8 mouse cellular contexts compared by ENCODE assay signal in genomic region chr1:132739077-132739521, GRCm38 (mm10). TPM values are rescaled to one million over a fixed set of nuclear protein-coding genes. Genes with fewer than 3 reads are reported as not detected.
DNase-seq lines count a peak whose midpoint lies in the region; ATAC-seq and TF ChIP-seq lines count a peak whose summit lies in the region.

No protein-coding gene starts in this region.

- no peaks in the 10 kb centered on the region for H3K27me3 ChIP-seq in hindbrain, embryonic 15.5 days
- H3K27me3 ChIP-seq in midbrain, embryonic 16.5 days (ENCODE audit: control insufficient read depth, insufficient read depth, low read depth, low read length): no peaks in the 10 kb centered on the region
- H3K27me3 ChIP-seq in heart, adult 2 months (ENCODE audit: control insufficient read depth, insufficient read depth, low read length): peaks cover 3% of the 10 kb centered on the region; the same call in 1 of the 2 replicates

- peak; percentile 82 for ATAC-seq in hindbrain, embryonic 15.5 days (ENCODE audit: low FRiP score, low read depth)
- ATAC-seq in midbrain, embryonic 16.5 days: peak; percentile 74
- ATAC-seq in erythroid progenitor cell, adult 5-6 weeks (replicated peaks; ENCODE audit: low FRiP score, poor library complexity, severe bottlenecking): no peak

- DNase-seq in cerebellum, adult 11-12 months: peak; percentile 68
- peak; percentile 10 for DNase-seq in embryo, embryonic 9.5 days (ENCODE audit: extremely low spot score)
- no peak for DNase-seq in spleen, postnatal 36 days (ENCODE audit: low spot score in 2 of 2)
- no peak for DNase-seq in heart, postnatal 4 days
- no peak for DNase-seq in heart, adult 2 months

- peak overlapping the region; percentile 56 for H3K9ac ChIP-seq in hindbrain, embryonic 15.5 days
- peak overlapping the region; percentile 86 for H3K9ac ChIP-seq in midbrain, embryonic 16.5 days (ENCODE audit: low read depth, low read length)
- no peak overlapping the region for H3K9ac ChIP-seq in heart, adult 2 months (ENCODE audit: low read depth, low read length)

- H3K4me2 ChIP-seq in hindbrain, embryonic 15.5 days: peak overlapping the region; percentile 89
- peak overlapping the region; percentile 88 for H3K4me2 ChIP-seq in midbrain, embryonic 16.5 days (ENCODE audit: low read length)

- peaks cover 69% of the 10 kb centered on the region for H3K4me1 ChIP-seq in hindbrain, embryonic 15.5 days (replicated peaks)
- peaks cover 61% of the 10 kb centered on the region for H3K4me1 ChIP-seq in midbrain, embryonic 16.5 days (ENCODE audit: control insufficient read depth, insufficient read depth, low read length)
- H3K4me1 ChIP-seq in heart, adult 2 months (ENCODE audit: control insufficient read depth, insufficient read depth, low read length): no peaks in the 10 kb centered on the region

- TF ChIP-seq CTCF in heart, adult 2 months (IDR thresholded peaks at IDR 0.05): no peak

- H3K36me3 ChIP-seq in hindbrain, embryonic 15.5 days: no peaks in the 10 kb centered on the region
- H3K36me3 ChIP-seq in midbrain, embryonic 16.5 days (ENCODE audit: control insufficient read depth, insufficient read depth, low read length): no peaks in the 10 kb centered on the region
- no peaks in the 10 kb centered on the region for H3K36me3 ChIP-seq in heart, adult 2 months (ENCODE audit: control insufficient read depth, insufficient read depth, low read length)

- peak overlapping the region; percentile 86 for H3K27ac ChIP-seq in hindbrain, embryonic 15.5 days (replicated peaks)
- H3K27ac ChIP-seq in midbrain, embryonic 16.5 days (ENCODE audit: low read length): peak overlapping the region; percentile 90
- no peak overlapping the region for H3K27ac ChIP-seq in heart, adult 2 months

- 1% methylated on average over 11 of the region's 11 CpGs for WGBS in hindbrain, embryonic 15.5 days
- 0% methylated on average over 11 of the region's 11 CpGs for WGBS in midbrain, embryonic 16.5 days
- WGBS in heart, adult 2 months: 5% methylated on average over 11 of the region's 11 CpGs

- intact Hi-C loops in heart, adult 2 months (cut with DNase I): loop anchor here (10.0 kb wide), 1 partner anchor 214 kb away; no protein-coding TSS in a partner anchor

- H3K79me2 ChIP-seq in heart, adult 2 months (replicated peaks; ENCODE audit: control insufficient read depth, insufficient read depth, low read length): no peaks in the 10 kb centered on the region

- TF ChIP-seq EP300 in heart, adult 2 months (IDR thresholded peaks at IDR 0.05; ENCODE audit: insufficient read depth, low read depth, low read length): no peak

- no peak for TF ChIP-seq POLR2A in heart, adult 2 months (IDR thresholded peaks at IDR 0.05; ENCODE audit: insufficient read depth, low read depth, low read length)

- H3K9me3 ChIP-seq in hindbrain, embryonic 15.5 days: no peaks in the 10 kb centered on the region
- H3K9me3 ChIP-seq in midbrain, embryonic 16.5 days (replicated peaks; ENCODE audit: control insufficient read depth, low read length, poor library complexity, severe bottlenecking): no peaks in the 10 kb centered on the region

- H3K4me3 ChIP-seq in hindbrain, embryonic 15.5 days: peak overlapping the region; percentile 52
- peak overlapping the region; percentile 61 for H3K4me3 ChIP-seq in midbrain, embryonic 16.5 days (ENCODE audit: low read depth, low read length)
- no peak overlapping the region for H3K4me3 ChIP-seq in heart, adult 2 months

RNA-seq across cellular contexts. Expression of gene Nfasc, which starts 2.5 kb away (rescaled TPM):
- 40.1 and 48.4 TPM in 2 replicates for polyA plus RNA-seq in hindbrain, embryonic 15.5 days (2015; fragmentation: Nextera tagmentation; extraction: Ambion mirVana)
- 42.7 and 45.4 TPM in 2 replicates for polyA plus RNA-seq in midbrain, embryonic 16.5 days (2015; fragmentation: Nextera tagmentation; extraction: Ambion mirVana)
- total RNA-seq in heart, postnatal 4 days (2021): 1 to 10 TPM; 1.0 to 1.1 TPM
- total RNA-seq in heart, adult 2 months (2021): under 1 TPM; 0.10 to 0.14 TPM
- 0.32 and 0.39 TPM in 2 replicates for polyA plus RNA-seq in heart, adult 2 months (2012; rRNA removed)
- total RNA-seq in erythroid progenitor cell, adult 5-6 weeks (2015; ENCODE audit: low replicate concordance): not detected in 2 replicates
- total RNA-seq in erythroid progenitor cell, adult 5-6 weeks (2017; ENCODE audit: low replicate concordance): not detected in 2 replicates

Comparison
In these comparisons a context has a peak if more than half of its experiments do, and no peak if none do; other contexts are left out.
1. DNase-seq: peak in cerebellum, adult 11-12 months (single experiment) and embryo, embryonic 9.5 days (single experiment); none in spleen, postnatal 36 days (0 of 2), heart, postnatal 4 days (single experiment) and heart, adult 2 months (0 of 2).